Mouse (Mus musculus) stomach, embryonic 16.5 days (tissue): ENCODE data around the gene Cdc42ep2. TPM values are rescaled to one million over a fixed set of nuclear protein-coding genes. Genes with fewer than 3 reads are reported as not detected.
A peak's percentile ranks its signal among the peaks of the same experiment; 100 is the strongest.

Source experiments
- ATAC-seq: fragments of 200-750 bp; cut with Nextera tagmentation; 2 replicates; pipeline ENCODE4 v1.8.0; 2017; ENCODE audit warnings: moderate number of reproducible peaks, moderate TSS enrichment; ENCODE audit not compliant: insufficient read depth, low FRiP score
- H3K27ac ChIP-seq: fragments of 300-500 bp; sonication (generic); 2 replicates; pipeline ENCODE4 v1.5.1; 2014; ENCODE audit warnings: low read length
- H3K27me3 ChIP-seq: fragments of 300-500 bp; sonication (generic); 2 replicates; pipeline ENCODE4 v1.6.1; 2014; ENCODE audit warnings: low read length, control low read depth, mixed read lengths; ENCODE audit not compliant: control insufficient read depth, insufficient read depth
- H3K36me3 ChIP-seq: fragments of 300-500 bp; sonication (generic); 2 replicates; pipeline ENCODE4 v1.6.1; 2014; ENCODE audit warnings: low read length; ENCODE audit not compliant: control insufficient read depth, insufficient read depth
- H3K4me1 ChIP-seq: fragments of 300-500 bp; sonication (generic); 2 replicates; pipeline ENCODE4 v1.6.1; 2014; ENCODE audit warnings: low read length, control low read depth, mixed read lengths; ENCODE audit not compliant: control insufficient read depth, insufficient read depth
- H3K4me2 ChIP-seq: fragments of 300-500 bp; sonication (generic); 2 replicates; pipeline ENCODE4 v1.6.1; 2014; ENCODE audit warnings: low read depth, low read length, mixed read lengths
- H3K4me3 ChIP-seq: fragments of 300-500 bp; sonication (generic); replicated peaks from 2 replicates; pipeline ENCODE4 v1.5.1; 2014; ENCODE audit warnings: mild to moderate bottlenecking, low read length
- H3K9ac ChIP-seq: fragments of 300-500 bp; sonication (generic); 2 replicates; pipeline ENCODE4 v1.6.1; 2014; ENCODE audit warnings: low read length
- H3K9me3 ChIP-seq: fragments of 300-500 bp; sonication (generic); replicated peaks from 2 replicates; pipeline ENCODE4 v1.6.1; 2016; ENCODE audit warnings: low read length, control low read depth; ENCODE audit not compliant: control insufficient read depth
- WGBS: fragments of 180-500 bp; shearing (Covaris S2); extraction: QIAGEN DNeasy Blood & Tissue Kit; methylation state at CpG from one replicate; pipeline ENCODE4 v1.1.7; 2014; 5-methylcytosine and 5-hydroxymethylcytosine counted together
- polyA plus RNA-seq: library from polyadenylated mRNA; unstranded; fragments of >200 nt; fragmentation: Nextera tagmentation; extraction: Ambion mirVana; gene quantifications from 2 replicates; pipeline ENCODE4 v1.2.1, GENCODE M21; 2015

Cdc42ep2 gene
- polyA plus RNA-seq, 1 experiment from 2014 or later: 13.9 TPM

- Histone ChIP-seq H3K4me2 (no peak overlapping the region), H3K9me3 (no peaks in the 10 kb centered on the region), H3K36me3 (no peaks in the 10 kb centered on the region), H3K9ac (no peak overlapping the region), H3K27me3 (0 out of 2 replicates have a peak, but pooled peaks cover 3% of the 10 kb centered on the region), H3K4me3 (no peak overlapping the region), H3K4me1 (peaks cover 36% of the 10 kb centered on the region), H3K27ac (no peak overlapping the region)
- WGBS: 75% methylated on average over 11 of the region's 11 CpGs
- no peak for ATAC-seq
Measured at GRCm38 (mm10) chr19:5927026-5927425, 2.4 kb upstream of the Cdc42ep2 start.

- WGBS: 27% methylated on average over 11 of the region's 11 CpGs
- peak overlapping the region; percentile 60 for H3K9ac ChIP-seq
- 0 out of 2 replicates have a peak, but pooled peaks cover 3% of the 10 kb centered on the region for H3K27me3 ChIP-seq
- H3K4me3 ChIP-seq: peak overlapping the region; percentile 63
- H3K27ac ChIP-seq: peak overlapping the region; percentile 89
- H3K9me3 ChIP-seq: no peaks in the 10 kb centered on the region
- ATAC-seq: no peak
- peak overlapping the region; percentile 97 for H3K4me2 ChIP-seq
- H3K36me3 ChIP-seq: no peaks in the 10 kb centered on the region
- H3K4me1 ChIP-seq: peaks cover 37% of the 10 kb centered on the region
Measured at GRCm38 (mm10) chr19:5925311-5925855, 767 bp upstream of the Cdc42ep2 start.

GRCm38 (mm10) chr19:5923990-5924712, 465 bp downstream of the Cdc42ep2 start:
- peaks cover 26% of the 10 kb centered on the region for H3K4me1 ChIP-seq
- no peaks in the 10 kb centered on the region for H3K9me3 ChIP-seq
- H3K27me3 ChIP-seq: 0 out of 2 replicates have a peak, but pooled peaks cover 3% of the 10 kb centered on the region
- peak overlapping the region; percentile 63 for H3K4me3 ChIP-seq
- under 1% methylated on average over 38 of the region's 38 CpGs for WGBS
- H3K36me3 ChIP-seq: no peaks in the 10 kb centered on the region
- ATAC-seq: peak; percentile 74
- peak overlapping the region; percentile 74 for H3K9ac ChIP-seq
- H3K4me2 ChIP-seq: peak overlapping the region; percentile 97
- H3K27ac ChIP-seq: peak overlapping the region; percentile 89

- Histone ChIP-seq H3K4me1 (peaks cover 26% of the 10 kb centered on the region), H3K27ac (no peak overlapping the region), H3K9ac (peak overlapping the region; percentile 18), H3K27me3 (0 out of 2 replicates have a peak, but pooled peaks cover 3% of the 10 kb centered on the region), H3K4me2 (peak overlapping the region; percentile 97), H3K36me3 (no peaks in the 10 kb centered on the region), H3K9me3 (no peaks in the 10 kb centered on the region), H3K4me3 (peak overlapping the region; percentile 63)
- 92% methylated on average over 3 of the region's 3 CpGs for WGBS
- no peak for ATAC-seq
Measured at GRCm38 (mm10) chr19:5922963-5923362, 1.7 kb downstream of the Cdc42ep2 start.

GRCm38 (mm10) chr19:5922119-5922942, 2.3 kb downstream of the Cdc42ep2 start:
- H3K27ac ChIP-seq: peak overlapping the region; percentile 48
- peak overlapping the region; percentile 97 for H3K4me2 ChIP-seq
- no peaks in the 10 kb centered on the region for H3K9me3 ChIP-seq
- peak overlapping the region; percentile 2 for H3K4me3 ChIP-seq
- 60% methylated on average over 15 of the region's 15 CpGs for WGBS
- H3K4me1 ChIP-seq: peaks cover 26% of the 10 kb centered on the region
- H3K36me3 ChIP-seq: peaks cover 4% of the 10 kb centered on the region; the same call in 1 of the 2 replicates
- ATAC-seq: no peak
- 0 out of 2 replicates have a peak, but pooled peaks cover 3% of the 10 kb centered on the region for H3K27me3 ChIP-seq
- peak overlapping the region; percentile 18 for H3K9ac ChIP-seq

GRCm38 (mm10) chr19:5921715-5922114, 2.9 kb downstream of the Cdc42ep2 start:
- Histone ChIP-seq H3K4me3 (peak overlapping the region; percentile 1), H3K36me3 (peaks cover 7% of the 10 kb centered on the region; the same call in 1 of the 2 replicates), H3K9ac (peak overlapping the region; percentile 18; the same call in 1 of the 2 replicates), H3K4me1 (peaks cover 26% of the 10 kb centered on the region), H3K27me3 (0 out of 2 replicates have a peak, but pooled peaks cover 3% of the 10 kb centered on the region), H3K4me2 (peak overlapping the region; percentile 97; the same call in 1 of the 2 replicates), H3K27ac (0 out of 2 replicates have a peak overlapping the region, but pooled peaks have one; percentile 9), H3K9me3 (no peaks in the 10 kb centered on the region)
- WGBS: 21% methylated on average over 9 of the region's 9 CpGs
- no peak for ATAC-seq

GRCm38 (mm10) chr19:5913007-5913719, 11.5 kb downstream of the Cdc42ep2 start, which contains the start of gene Dpf2:
TSS of gene Dpf2 (minus strand) at chr19:5913010.
- Histone ChIP-seq H3K9me3 (no peaks in the 10 kb centered on the region), H3K4me1 (peaks cover 25% of the 10 kb centered on the region), H3K27ac (peak within 1 kb of the TSS; percentile 73), H3K4me2 (peak within 1 kb of the TSS; percentile 77), H3K36me3 (peaks cover 7% of the 10 kb centered on the region; the same call in 1 of the 2 replicates), H3K4me3 (peak within 1 kb of the TSS; percentile 76), H3K27me3 (no peaks in the 10 kb centered on the region), H3K9ac (peak within 1 kb of the TSS; percentile 93)
- 18% methylated on average over 13 of the region's 13 CpGs for WGBS
- ATAC-seq: no peak; the same call in 1 of the 2 replicates
